Mouse (Mus musculus): ENCODE measurements around the gene Gm10718. TPM values are rescaled to one million over a fixed set of nuclear protein-coding genes. Genes with fewer than 3 reads are reported as not detected.

Gene Gm10718
- polyA plus RNA-seq, 1 experiment = not detected

Other genes starting within 250 kb of the Gm10718 start
- not detected in 2 replicates for gene Gm10722, start 22.6 kb upstream of the Gm10718 start, polyA plus RNA-seq (2011; ENCODE audit: insufficient read length, low read depth, missing spikeins)
- 0.78 and 2.1 TPM in 2 replicates for gene Gm11168, start 20.2 kb upstream of the Gm10718 start, polyA plus RNA-seq (2011; ENCODE audit: insufficient read length, low read depth, missing spikeins)
- gene Gm10721, start 10.4 kb upstream of the Gm10718 start, polyA plus RNA-seq (2011; ENCODE audit: insufficient read length, low read depth, missing spikeins) = not detected in 2 replicates
- gene Gm10720, start 7.9 kb upstream of the Gm10718 start, polyA plus RNA-seq (2011; ENCODE audit: insufficient read length, low read depth, missing spikeins) = not detected in 2 replicates
- gene Gm10719, start 6.1 kb upstream of the Gm10718 start, polyA plus RNA-seq (2011; ENCODE audit: insufficient read length, low read depth, missing spikeins) = 4.0 TPM in 1 of 2 replicates, not detected in the other
- gene Gm10717, start 1.9 kb downstream of the Gm10718 start, polyA plus RNA-seq (2011; ENCODE audit: insufficient read length, low read depth, missing spikeins) = 0.80 TPM in 1 of 2 replicates, not detected in the other
- not detected in 2 replicates for gene Gm17535, start 11.1 kb downstream of the Gm10718 start, polyA plus RNA-seq (2011; ENCODE audit: insufficient read length, low read depth, missing spikeins)
- gene Gm10715, start 13.3 kb downstream of the Gm10718 start, polyA plus RNA-seq (2011; ENCODE audit: insufficient read length, low read depth, missing spikeins) = not detected in 2 replicates

All from embryonic fibroblast, embryonic 13.5 days (primary cell).